Mouse (Mus musculus): Measurements from ENCODE around the gene Olfr398.

Olfr398 gene

GRCm38 (mm10) chr11:73990307-73990706 is at the start of gene Olfr398:
Gene Olfr398, minus strand, starts transcription at chr11:73990407.
- no peak for DNase-seq (ENCODE audit: low read depth, low spot score)

DNA sequence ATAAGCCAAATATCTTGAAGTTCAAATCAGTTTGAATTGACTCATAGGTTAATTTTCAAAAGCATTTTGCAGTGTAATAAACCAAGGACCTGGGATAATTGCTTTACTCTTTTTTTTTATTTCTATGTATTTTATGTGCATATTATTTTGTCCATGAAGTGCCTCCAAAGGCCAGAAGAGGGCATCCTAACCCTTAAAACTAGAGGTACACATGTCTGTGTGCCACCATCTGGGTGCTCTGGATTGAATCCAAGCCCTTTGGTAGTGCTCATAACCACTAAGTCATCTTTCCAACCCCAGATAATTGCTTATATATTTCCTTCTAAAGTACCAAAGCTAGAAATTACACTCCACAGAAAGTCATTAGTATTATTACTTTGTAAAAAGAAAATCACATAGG is 2.9 kb upstream of the Olfr398 start:
- DNase-seq (ENCODE audit: low read depth, low spot score), result peak; percentile 2

DNA sequence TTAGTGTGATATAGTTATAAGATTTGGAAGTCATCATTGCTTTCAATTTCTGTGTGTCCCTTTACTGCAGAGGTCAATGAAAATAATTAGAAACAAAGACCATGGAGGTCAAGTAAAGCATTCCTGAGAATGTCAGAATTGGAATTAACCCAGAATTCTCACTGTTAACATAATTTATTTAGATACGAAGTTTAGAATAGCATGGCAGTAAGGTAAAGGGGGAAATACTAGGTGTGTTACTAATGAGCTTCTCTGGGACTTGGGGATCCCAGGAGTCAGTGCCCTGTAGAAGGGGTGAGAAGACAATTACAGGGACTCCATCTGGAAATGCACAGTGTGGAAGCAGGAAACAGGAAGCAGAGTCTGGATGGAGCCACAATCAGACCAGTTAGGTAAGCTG is 29.7 kb downstream of the Olfr398 start, which contains the start of gene Olfr397:
TSS of gene Olfr397 (plus strand) at position 301 of the 400 bp plus-strand sequence.
- DNase-seq (ENCODE audit: low read depth, low spot score), result no peak

GRCm38 (mm10) chr11:73936377-73936776 is 53.8 kb downstream of the Olfr398 start, which contains the start of gene Olfr23:
Gene Olfr23, plus strand, starts transcription at chr11:73936677.
- no peak for DNase-seq (ENCODE audit: low read depth, low spot score)

Measured in 3T3-L1 (cell line).